Mouse (Mus musculus): ENCODE measurements around the gene Mertk. TPM values are rescaled to one million over a fixed set of nuclear protein-coding genes. Genes with fewer than 3 reads are reported as not detected.

Gene Mertk
- polyA plus RNA-seq, 1 experiment from 2014 or later = 22.3 TPM

- no peak overlapping the region for H3K4me3 ChIP-seq
- H3K27me3 ChIP-seq (ENCODE audit: low read depth, poor library complexity, severe bottlenecking) = no peaks in the 10 kb centered on the region
- no peak for DNase-seq (ENCODE audit: low spot score)
- H3K27ac ChIP-seq = no peak overlapping the region
- H3K36me3 ChIP-seq = peaks cover 85% of the 10 kb centered on the region
- peaks cover 19% of the 10 kb centered on the region for H3K4me1 ChIP-seq
- H3K9me3 ChIP-seq (replicated peaks) = no peaks in the 10 kb centered on the region
- 85% methylated on average over 5 of the region's 5 CpGs for WGBS
Observed at GRCm38 (mm10) chr2:128786341-128786740, 87.6 kb downstream of the Mertk start.

GRCm38 (mm10) chr2:128786795-128787194 lies 88.0 kb downstream of the Mertk start:
- no peak overlapping the region for H3K27ac ChIP-seq
- H3K27me3 ChIP-seq (ENCODE audit: low read depth, poor library complexity, severe bottlenecking) = no peaks in the 10 kb centered on the region
- 74% methylated on average over 1 of the region's 1 CpGs for WGBS
- H3K4me1 ChIP-seq = peaks cover 19% of the 10 kb centered on the region
- no peaks in the 10 kb centered on the region for H3K9me3 ChIP-seq (replicated peaks)
- H3K36me3 ChIP-seq = peaks cover 85% of the 10 kb centered on the region
- no peak for DNase-seq (ENCODE audit: low spot score)
- no peak overlapping the region for H3K4me3 ChIP-seq

- no peak for DNase-seq (ENCODE audit: low spot score)
- Histone ChIP-seq H3K27ac (no peak overlapping the region), H3K4me3 (no peak overlapping the region), H3K4me1 (peaks cover 18% of the 10 kb centered on the region), H3K36me3 (peaks cover 85% of the 10 kb centered on the region), H3K9me3 (replicated peaks) (no peaks in the 10 kb centered on the region), H3K27me3 (ENCODE audit: low read depth, poor library complexity, severe bottlenecking) (no peaks in the 10 kb centered on the region)
- 92% methylated on average over 3 of the region's 3 CpGs for WGBS
Observed at GRCm38 (mm10) chr2:128787805-128788204, 89.0 kb downstream of the Mertk start.

DNA sequence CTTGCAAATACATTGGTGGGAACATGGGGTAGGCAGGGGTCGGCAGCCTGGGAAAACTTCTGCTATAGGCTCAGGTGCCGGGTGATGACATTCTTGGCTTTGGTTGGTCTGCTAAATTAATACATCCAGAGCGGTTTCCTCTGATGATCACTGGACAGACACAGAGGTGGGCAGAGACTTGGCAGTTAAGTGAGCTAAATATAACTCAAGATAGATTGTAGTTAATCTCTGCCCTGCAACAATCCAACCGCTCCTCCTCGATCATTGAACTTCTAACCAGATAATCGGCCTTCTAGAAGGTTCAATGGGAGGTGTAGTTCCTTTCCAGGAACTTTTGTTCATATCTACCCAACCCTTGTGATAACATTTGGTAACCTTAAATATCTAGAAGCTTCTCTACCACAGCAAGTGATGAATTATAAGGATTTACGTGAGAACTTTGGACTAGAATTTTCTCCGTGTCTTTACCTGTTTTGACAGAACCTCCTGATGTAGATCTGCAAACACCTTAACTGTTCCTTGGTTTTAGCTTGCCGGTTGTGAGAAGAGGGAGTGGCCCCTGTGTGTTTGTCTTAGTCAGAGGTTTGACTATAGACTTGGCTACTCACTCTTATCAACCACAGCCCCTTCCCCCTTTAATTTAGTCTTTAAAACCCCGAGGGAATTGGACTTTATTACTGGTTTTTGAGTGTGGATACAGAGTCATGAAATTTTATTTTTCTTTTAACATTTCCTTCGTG lies 92.3 kb downstream of the Mertk start:
- WGBS = 90% methylated on average over 11 of the region's 11 CpGs
- no peaks in the 10 kb centered on the region for H3K9me3 ChIP-seq (replicated peaks)
- no peaks in the 10 kb centered on the region for H3K4me1 ChIP-seq
- no peak overlapping the region for H3K4me3 ChIP-seq
- peaks cover 93% of the 10 kb centered on the region for H3K36me3 ChIP-seq
- DNase-seq (ENCODE audit: low spot score) = no peak
- H3K27me3 ChIP-seq (ENCODE audit: low read depth, poor library complexity, severe bottlenecking) = no peaks in the 10 kb centered on the region
- no peak overlapping the region for H3K27ac ChIP-seq

DNA sequence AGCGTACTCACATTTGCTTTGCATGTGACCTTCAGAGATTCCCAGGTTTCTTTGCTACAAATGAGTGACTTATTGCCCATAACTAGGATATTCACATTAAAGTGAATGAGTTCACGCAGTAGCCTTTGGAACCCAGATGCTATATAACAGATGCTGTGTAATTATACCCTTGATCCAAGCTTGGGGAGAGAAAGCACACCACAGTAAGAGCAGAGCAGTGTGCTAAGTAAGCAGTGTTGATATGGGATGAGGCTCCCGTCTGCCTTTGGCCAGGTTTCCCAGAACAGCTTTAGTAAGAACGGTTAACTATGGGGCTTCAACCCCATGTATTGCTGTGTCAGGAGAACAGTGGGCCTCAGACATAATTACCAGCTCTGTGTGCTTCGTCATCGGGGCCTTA lies 95.2 kb downstream of the Mertk start:
- H3K36me3 ChIP-seq = peaks cover 94% of the 10 kb centered on the region

GRCm38 (mm10) chr2:128796463-128796862 lies 97.7 kb downstream of the Mertk start:
- H3K27me3 ChIP-seq (ENCODE audit: low read depth, poor library complexity, severe bottlenecking) = no peaks in the 10 kb centered on the region
- no peaks in the 10 kb centered on the region for H3K4me1 ChIP-seq
- H3K9me3 ChIP-seq (replicated peaks) = 0 out of 2 replicates have a peak, but pooled peaks cover 2% of the 10 kb centered on the region
- WGBS = 87% methylated on average over 6 of the region's 6 CpGs
- DNase-seq (ENCODE audit: low spot score) = no peak
- peaks cover 98% of the 10 kb centered on the region for H3K36me3 ChIP-seq
- H3K4me3 ChIP-seq = no peak overlapping the region
- H3K27ac ChIP-seq = no peak overlapping the region

More for the DNA sequence above, 95.2 kb downstream of the Mertk start:
- Histone ChIP-seq H3K4me1 (no peaks in the 10 kb centered on the region), H3K4me3 (no peak overlapping the region), H3K27me3 (ENCODE audit: low read depth, poor library complexity, severe bottlenecking) (no peaks in the 10 kb centered on the region), H3K27ac (no peak overlapping the region), H3K9me3 (replicated peaks) (no peaks in the 10 kb centered on the region)
- DNase-seq (ENCODE audit: low spot score) = no peak
- WGBS = 87% methylated on average over 6 of the region's 6 CpGs

DNA sequence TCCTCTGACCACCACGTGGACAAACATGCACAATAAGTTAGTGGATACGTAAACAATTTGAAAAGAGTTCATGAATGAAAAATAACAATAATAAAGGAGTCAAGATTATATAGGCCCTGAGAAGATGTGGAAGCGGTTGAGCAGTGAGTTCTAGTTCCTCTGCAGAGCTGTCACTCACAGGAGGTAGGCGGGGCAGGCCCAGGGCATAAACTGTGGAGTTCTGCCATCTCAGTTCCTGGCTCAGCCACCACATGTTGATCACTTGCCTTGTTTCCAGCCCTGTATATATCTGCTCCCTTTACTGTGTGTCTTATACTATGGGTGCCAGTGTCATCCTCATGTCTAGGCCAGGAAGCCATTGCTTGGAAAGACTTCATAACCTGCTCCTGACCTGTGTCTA lies 104.7 kb downstream of the Mertk start:
- Histone ChIP-seq H3K27me3 (ENCODE audit: low read depth, poor library complexity, severe bottlenecking) (no peaks in the 10 kb centered on the region), H3K4me3 (no peak overlapping the region), H3K27ac (no peak overlapping the region), H3K4me1 (no peaks in the 10 kb centered on the region), H3K9me3 (replicated peaks) (0 out of 2 replicates have a peak, but pooled peaks cover 2% of the 10 kb centered on the region), H3K36me3 (peaks cover 53% of the 10 kb centered on the region)
- WGBS = 95% methylated on average over 4 of the region's 4 CpGs
- DNase-seq (ENCODE audit: low spot score) = no peak

GRCm38 (mm10) chr2:128805341-128805740 lies 106.6 kb downstream of the Mertk start:
- Histone ChIP-seq H3K27ac (no peak overlapping the region), H3K36me3 (peaks cover 34% of the 10 kb centered on the region), H3K9me3 (replicated peaks) (0 out of 2 replicates have a peak, but pooled peaks cover 2% of the 10 kb centered on the region), H3K4me3 (no peak overlapping the region), H3K4me1 (no peaks in the 10 kb centered on the region), H3K27me3 (ENCODE audit: low read depth, poor library complexity, severe bottlenecking) (no peaks in the 10 kb centered on the region)
- DNase-seq (ENCODE audit: low spot score) = no peak
- WGBS = 73% methylated on average over 4 of the region's 4 CpGs

GRCm38 (mm10) chr2:128806561-128806960 lies 107.8 kb downstream of the Mertk start:
- WGBS = 80% methylated on average over 8 of the region's 8 CpGs
- H3K9me3 ChIP-seq (replicated peaks) = no peaks in the 10 kb centered on the region
- H3K4me1 ChIP-seq = no peaks in the 10 kb centered on the region
- no peak for DNase-seq (ENCODE audit: low spot score)
- H3K27me3 ChIP-seq (ENCODE audit: low read depth, poor library complexity, severe bottlenecking) = no peaks in the 10 kb centered on the region
- no peak overlapping the region for H3K27ac ChIP-seq
- H3K4me3 ChIP-seq = no peak overlapping the region
- peaks cover 22% of the 10 kb centered on the region for H3K36me3 ChIP-seq

DNA sequence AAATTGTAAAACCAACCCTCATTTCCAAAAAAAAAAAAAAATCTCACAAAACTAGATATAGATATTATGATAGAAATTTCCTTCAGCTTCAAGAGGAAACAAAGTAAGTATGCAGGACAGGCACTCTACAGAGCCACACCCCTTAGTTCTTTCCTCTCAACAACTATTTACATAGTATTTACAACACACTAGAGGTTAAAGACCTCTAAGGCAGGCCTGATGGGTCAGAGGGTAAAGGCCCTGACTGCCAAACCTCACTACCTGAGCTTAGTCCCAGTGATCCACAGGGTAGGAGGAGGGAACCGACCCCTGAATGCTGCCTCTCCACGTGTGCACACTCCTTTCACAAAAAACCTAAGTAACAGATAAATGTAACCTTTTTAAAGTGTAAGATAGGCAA lies 114.0 kb downstream of the Mertk start:
- Histone ChIP-seq H3K4me3 (no peak overlapping the region), H3K36me3 (no peaks in the 10 kb centered on the region), H3K27ac (no peak overlapping the region), H3K9me3 (replicated peaks) (no peaks in the 10 kb centered on the region), H3K27me3 (ENCODE audit: low read depth, poor library complexity, severe bottlenecking) (no peaks in the 10 kb centered on the region), H3K4me1 (peaks cover 3% of the 10 kb centered on the region; the same call in 1 of the 2 replicates)
- DNase-seq (ENCODE audit: low spot score) = no peak
- WGBS = 25% methylated on average over 2 of the region's 2 CpGs

DNA sequence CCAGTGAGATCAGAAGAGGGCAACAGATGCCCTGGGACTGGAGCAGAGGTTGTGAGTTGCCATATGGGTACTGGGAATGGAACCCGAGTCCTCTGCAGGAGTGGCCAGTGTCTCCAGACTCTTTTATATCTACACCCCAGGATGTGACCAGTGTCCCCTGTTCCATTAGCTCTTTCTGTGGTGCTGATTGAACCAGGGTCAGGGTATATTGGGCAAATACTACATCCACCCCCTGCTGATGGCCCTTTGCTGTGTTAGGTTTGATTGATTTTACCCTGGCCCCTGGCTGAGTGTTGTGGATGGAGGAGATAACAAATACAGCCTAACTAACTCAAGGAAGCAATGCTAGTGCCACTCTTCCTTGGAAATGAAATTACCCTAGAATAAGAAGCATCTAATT lies 117.6 kb downstream of the Mertk start:
- Histone ChIP-seq H3K4me3 (no peak overlapping the region), H3K27me3 (ENCODE audit: low read depth, poor library complexity, severe bottlenecking) (no peaks in the 10 kb centered on the region), H3K9me3 (replicated peaks) (no peaks in the 10 kb centered on the region), H3K4me1 (peaks cover 13% of the 10 kb centered on the region), H3K36me3 (no peaks in the 10 kb centered on the region), H3K27ac (no peak overlapping the region)
- DNase-seq (ENCODE audit: low spot score) = no peak
- 73% methylated on average over 1 of the region's 1 CpGs for WGBS

DNA sequence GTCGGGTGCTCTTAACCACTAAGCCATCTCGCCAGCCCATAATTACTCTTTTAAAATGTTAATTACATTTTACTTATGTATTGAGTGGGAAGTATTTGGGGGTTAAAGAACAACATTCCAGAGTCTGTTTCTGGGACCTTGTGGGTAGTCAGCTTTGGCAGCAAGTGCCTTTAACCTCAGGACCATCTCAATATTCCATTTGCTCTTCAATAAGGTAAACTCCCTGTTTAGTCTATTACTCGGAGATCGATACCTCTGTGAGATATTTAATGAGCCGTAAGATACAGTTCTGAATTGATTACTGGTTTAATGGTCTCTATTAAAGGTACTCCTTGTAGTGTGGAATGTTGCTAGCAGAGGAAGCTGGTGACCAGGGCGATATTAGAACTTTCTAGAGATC lies 118.2 kb downstream of the Mertk start:
- WGBS = 58% methylated on average over 6 of the region's 6 CpGs
- peak overlapping the region; percentile 42; the same call in 1 of the 2 replicates for H3K27ac ChIP-seq

GRCm38 (mm10) chr2:128817387-128817785 lies 118.6 kb downstream of the Mertk start:
- Histone ChIP-seq H3K4me3 (peak overlapping the region; percentile 72), H3K36me3 (no peaks in the 10 kb centered on the region), H3K4me1 (peaks cover 13% of the 10 kb centered on the region), H3K27me3 (ENCODE audit: low read depth, poor library complexity, severe bottlenecking) (no peaks in the 10 kb centered on the region), H3K27ac (peak overlapping the region; percentile 86), H3K9me3 (replicated peaks) (no peaks in the 10 kb centered on the region)
- WGBS = under 1% methylated on average over 7 of the region's 7 CpGs
- DNase-seq (ENCODE audit: low spot score) = no peak

More for the DNA sequence above, 118.2 kb downstream of the Mertk start:
- no peaks in the 10 kb centered on the region for H3K9me3 ChIP-seq (replicated peaks)
- peak overlapping the region; percentile 72 for H3K4me3 ChIP-seq
- H3K36me3 ChIP-seq = no peaks in the 10 kb centered on the region
- no peaks in the 10 kb centered on the region for H3K27me3 ChIP-seq (ENCODE audit: low read depth, poor library complexity, severe bottlenecking)
- H3K4me1 ChIP-seq = peaks cover 13% of the 10 kb centered on the region
- DNase-seq (ENCODE audit: low spot score) = no peak

All from limb, embryonic 10.5 days (tissue).